ENCODE assay signal across 8 mouse cellular contexts in genomic region chr9:120866709-120867108, GRCm38 (mm10).
DNase-seq lines count a peak whose midpoint lies in the region; ATAC-seq and TF ChIP-seq lines count a peak whose summit lies in the region.

No protein-coding gene starts in this region.

- CTCF ChIA-PET in Patski (lab: Charles Lee), result no interaction called here

- no peak for TF ChIP-seq CTCF in Patski (IDR thresholded peaks at IDR 0.05)

- no peaks in the 10 kb centered on the region for H3K27me3 ChIP-seq in Patski
- H3K27me3 ChIP-seq in embryonic facial prominence, embryonic 15.5 days, result no peaks in the 10 kb centered on the region
- H3K27me3 ChIP-seq in hindbrain, embryonic 12.5 days, result 0 out of 2 replicates have a peak, but pooled peaks cover 3% of the 10 kb centered on the region

- DNase-seq in left cerebral cortex, postnatal 25 days (ENCODE audit: low spot score in 2 of 2), result peak; percentile 35 to 36
- no peak for DNase-seq in left cerebral cortex, postnatal 36 days (ENCODE audit: low spot score in 2 of 2)
- DNase-seq in Patski (ENCODE audit: low read depth, low spot score), result peak; percentile 96
- peak; percentile 79 for DNase-seq in lung, postnatal 14 days
- peak; percentile 27 to 31 for DNase-seq in spleen, adult 18-20 months
- DNase-seq in frontal cortex, postnatal 14 days (ENCODE audit: low spot score in 2 of 2), result no peak

- no peaks in the 10 kb centered on the region for H3K9me3 ChIP-seq in embryonic facial prominence, embryonic 15.5 days (replicated peaks)
- no peaks in the 10 kb centered on the region for H3K9me3 ChIP-seq in hindbrain, embryonic 12.5 days (replicated peaks)

- POLR2A ChIA-PET in Patski (lab: Charles Lee), result interaction anchor here (1.2 kb wide), 1 partner anchor 10 kb away, joined by 3 read pairs; no protein-coding TSS in a partner anchor

- intact Hi-C loops in left cerebral cortex, postnatal 25 days (cut with DNase I), result no loop called here
- intact Hi-C loops in left cerebral cortex, postnatal 36 days (cut with DNase I), result no loop called here

- no peak overlapping the region for H3K4me3 ChIP-seq in embryonic facial prominence, embryonic 15.5 days (replicated peaks)
- H3K4me3 ChIP-seq in hindbrain, embryonic 12.5 days, result no peak overlapping the region

- 20% methylated on average over 4 of the region's 4 CpGs for whole genome bisulfite sequencing in embryonic facial prominence, embryonic 15.5 days
- 22% methylated on average over 4 of the region's 4 CpGs for WGBS in hindbrain, embryonic 12.5 days

- peak overlapping the region; percentile 56 for H3K27ac ChIP-seq in embryonic facial prominence, embryonic 15.5 days (replicated peaks)
- peak overlapping the region; percentile 80 for H3K27ac ChIP-seq in hindbrain, embryonic 12.5 days

- H3K9ac ChIP-seq in embryonic facial prominence, embryonic 15.5 days, result no peak overlapping the region
- H3K9ac ChIP-seq in hindbrain, embryonic 12.5 days, result no peak overlapping the region

- no peaks in the 10 kb centered on the region for H3K36me3 ChIP-seq in embryonic facial prominence, embryonic 15.5 days
- H3K36me3 ChIP-seq in hindbrain, embryonic 12.5 days, result no peaks in the 10 kb centered on the region

- H3K4me1 ChIP-seq in embryonic facial prominence, embryonic 15.5 days, result peaks cover 64% of the 10 kb centered on the region
- H3K4me1 ChIP-seq in hindbrain, embryonic 12.5 days, result peaks cover 55% of the 10 kb centered on the region

- ATAC-seq in Patski, result peak; percentile 69
- ATAC-seq in embryonic facial prominence, embryonic 15.5 days (ENCODE audit: insufficient number of reproducible peaks, low FRiP score, low TSS enrichment, low read depth), result peak; percentile 65
- ATAC-seq in hindbrain, embryonic 12.5 days (ENCODE audit: low FRiP score), result peak; percentile 78

- H3K4me2 ChIP-seq in embryonic facial prominence, embryonic 15.5 days (replicated peaks), result no peak overlapping the region
- no peak overlapping the region for H3K4me2 ChIP-seq in hindbrain, embryonic 12.5 days (replicated peaks)

- in situ Hi-C loops in Patski (cut with MboI; ENCODE audit: low pct_unique_long_range_greater_than_20kb), result loop anchor here (5.0 kb wide), 1 partner anchor 89 kb away; no protein-coding TSS in a partner anchor

Comparison
In these comparisons a context has a peak if more than half of its experiments do, and no peak if none do; other contexts are left out.
1. DNase-seq: peak in left cerebral cortex, postnatal 25 days (2 of 2), Patski (single experiment), lung, postnatal 14 days (single experiment) and spleen, adult 18-20 months (2 of 2); none in left cerebral cortex, postnatal 36 days (0 of 2) and frontal cortex, postnatal 14 days (0 of 2).
2. Peak in every context shown above with its lines, with median percentiles within 50 percentile points of each other: ATAC-seq.